Mouse (Mus musculus) limb, embryonic 13.5 days (tissue): Measurements from ENCODE around the gene Dnm3. TPM values are rescaled to one million over a fixed set of nuclear protein-coding genes. Genes with fewer than 3 reads are reported as not detected.
A peak's percentile ranks its signal among the peaks of the same experiment; 100 is the strongest.

Experiments
- ATAC-seq: fragments of 200-750 bp; cut with Nextera tagmentation; 2 replicates; pipeline ENCODE4 v1.8.0; 2017; ENCODE audit warnings: low read depth, moderate number of reproducible peaks, moderate TSS enrichment; ENCODE audit not compliant: low FRiP score
- H3K27ac ChIP-seq: fragments of 300-500 bp; sonication (generic); 2 replicates; pipeline ENCODE4 v1.5.1; 2015; ENCODE audit warnings: inconsistent platforms, mild to moderate bottlenecking, moderate library complexity
- H3K27me3 ChIP-seq: fragments of 300-500 bp; sonication (generic); 2 replicates; pipeline ENCODE4 v1.6.1; 2015; ENCODE audit warnings: mild to moderate bottlenecking, inconsistent platforms
- H3K36me3 ChIP-seq: fragments of 300-500 bp; sonication (generic); 2 replicates; pipeline ENCODE4 v1.6.1; 2015; ENCODE audit warnings: inconsistent platforms, mild to moderate bottlenecking, moderate library complexity
- H3K4me1 ChIP-seq: fragments of 300-500 bp; sonication (generic); 2 replicates; pipeline ENCODE4 v1.6.1; 2015; ENCODE audit warnings: inconsistent platforms
- H3K4me2 ChIP-seq: fragments of 300-500 bp; sonication (generic); replicated peaks from 2 replicates; pipeline ENCODE4 v1.6.1; 2015; ENCODE audit warnings: inconsistent platforms, mild to moderate bottlenecking, moderate library complexity
- H3K4me3 ChIP-seq: fragments of 300-500 bp; sonication (generic); 2 replicates; pipeline ENCODE4 v1.5.1; 2015; ENCODE audit warnings: moderate library complexity, mild to moderate bottlenecking, inconsistent platforms
- H3K9ac ChIP-seq: fragments of 300-500 bp; sonication (generic); 2 replicates; pipeline ENCODE4 v1.6.1; 2015; ENCODE audit warnings: mild to moderate bottlenecking, inconsistent platforms
- H3K9me3 ChIP-seq: fragments of 300-500 bp; sonication (generic); 2 replicates; pipeline ENCODE4 v1.6.1; 2016; ENCODE audit warnings: inconsistent platforms
- WGBS: fragments of 180-500 bp; shearing (Covaris S2); methylation state at CpG from one replicate; pipeline ENCODE4 v1.1.7; 2015; 5-methylcytosine and 5-hydroxymethylcytosine counted together
- polyA plus RNA-seq: library from polyadenylated mRNA; unstranded; fragments of >200 nt; fragmentation: Nextera tagmentation; extraction: Ambion mirVana; gene quantifications from 2 replicates; pipeline ENCODE4 v1.2.1, GENCODE M21; 2015

Gene Dnm3
- polyA plus RNA-seq, 1 experiment from 2014 or later, result 28.0 TPM

- H3K4me2 ChIP-seq, result no peak overlapping the region
- peak overlapping the region; percentile 56; the same call in 1 of the 2 replicates for H3K27ac ChIP-seq
- H3K4me1 ChIP-seq, result peaks cover 25% of the 10 kb centered on the region
- H3K4me3 ChIP-seq, result no peak overlapping the region
- no peaks in the 10 kb centered on the region for H3K36me3 ChIP-seq
- no peaks in the 10 kb centered on the region for H3K9me3 ChIP-seq
- H3K27me3 ChIP-seq, result no peaks in the 10 kb centered on the region
- peak; percentile 51; the same call in 1 of the 2 replicates for ATAC-seq
- WGBS, result 74% methylated on average over 1 of the region's 1 CpGs
- no peak overlapping the region for H3K9ac ChIP-seq
Measured at GRCm38 (mm10) chr1:162276011-162276410, 201.8 kb downstream of the Dnm3 start.

- Histone ChIP-seq H3K36me3 (no peaks in the 10 kb centered on the region), H3K27ac (no peak overlapping the region), H3K27me3 (no peaks in the 10 kb centered on the region), H3K4me3 (no peak overlapping the region), H3K9me3 (no peaks in the 10 kb centered on the region), H3K4me2 (no peak overlapping the region), H3K4me1 (peaks cover 25% of the 10 kb centered on the region), H3K9ac (no peak overlapping the region)
- no peak for ATAC-seq
- WGBS, result 86% methylated on average over 11 of the region's 11 CpGs
Measured at GRCm38 (mm10) chr1:162274674-162275248, 203.1 kb downstream of the Dnm3 start.

- Histone ChIP-seq H3K27ac (peak overlapping the region; percentile 56), H3K4me3 (no peak overlapping the region), H3K9ac (no peak overlapping the region), H3K9me3 (no peaks in the 10 kb centered on the region), H3K36me3 (no peaks in the 10 kb centered on the region), H3K4me1 (peaks cover 43% of the 10 kb centered on the region), H3K27me3 (no peaks in the 10 kb centered on the region), H3K4me2 (no peak overlapping the region)
- 54% methylated on average over 6 of the region's 6 CpGs for WGBS
- peak; percentile 48; the same call in 1 of the 2 replicates for ATAC-seq
Measured at GRCm38 (mm10) chr1:162256912-162257607, 220.8 kb downstream of the Dnm3 start.

- no peak overlapping the region for H3K9ac ChIP-seq
- peaks cover 43% of the 10 kb centered on the region for H3K4me1 ChIP-seq
- no peaks in the 10 kb centered on the region for H3K27me3 ChIP-seq
- no peak overlapping the region for H3K4me2 ChIP-seq
- H3K27ac ChIP-seq, result peak overlapping the region; percentile 44; the same call in 1 of the 2 replicates
- no peaks in the 10 kb centered on the region for H3K9me3 ChIP-seq
- peak; percentile 58 for ATAC-seq
- H3K36me3 ChIP-seq, result no peaks in the 10 kb centered on the region
- H3K4me3 ChIP-seq, result no peak overlapping the region
- WGBS, result 14% methylated on average over 5 of the region's 5 CpGs
Measured at GRCm38 (mm10) chr1:162254944-162255343, 222.9 kb downstream of the Dnm3 start.

GRCm38 (mm10) chr1:162253971-162254641 lies 223.7 kb downstream of the Dnm3 start:
- Histone ChIP-seq H3K4me2 (no peak overlapping the region), H3K27ac (peak overlapping the region; percentile 81), H3K36me3 (no peaks in the 10 kb centered on the region), H3K4me1 (peaks cover 43% of the 10 kb centered on the region), H3K27me3 (no peaks in the 10 kb centered on the region), H3K9me3 (no peaks in the 10 kb centered on the region), H3K4me3 (no peak overlapping the region), H3K9ac (no peak overlapping the region)
- ATAC-seq, result no peak
- 14% methylated on average over 8 of the region's 8 CpGs for WGBS

GRCm38 (mm10) chr1:162252869-162253268 lies 225.0 kb downstream of the Dnm3 start:
- no peaks in the 10 kb centered on the region for H3K9me3 ChIP-seq
- WGBS, result 53% methylated on average over 2 of the region's 2 CpGs
- H3K4me3 ChIP-seq, result no peak overlapping the region
- H3K9ac ChIP-seq, result no peak overlapping the region
- no peaks in the 10 kb centered on the region for H3K36me3 ChIP-seq
- H3K27me3 ChIP-seq, result no peaks in the 10 kb centered on the region
- H3K4me2 ChIP-seq, result no peak overlapping the region
- H3K27ac ChIP-seq, result peak overlapping the region; percentile 81; the same call in 1 of the 2 replicates
- peaks cover 48% of the 10 kb centered on the region for H3K4me1 ChIP-seq
- no peak for ATAC-seq

- ATAC-seq, result no peak
- Histone ChIP-seq H3K4me2 (no peak overlapping the region), H3K9me3 (no peaks in the 10 kb centered on the region), H3K9ac (no peak overlapping the region), H3K4me1 (peaks cover 31% of the 10 kb centered on the region), H3K4me3 (no peak overlapping the region), H3K27ac (no peak overlapping the region), H3K27me3 (no peaks in the 10 kb centered on the region), H3K36me3 (no peaks in the 10 kb centered on the region)
- WGBS, result 88% methylated on average over 5 of the region's 5 CpGs
Measured at GRCm38 (mm10) chr1:162247216-162247615, 230.6 kb downstream of the Dnm3 start.

- 18% methylated on average over 2 of the region's 2 CpGs for WGBS
- no peak overlapping the region for H3K4me2 ChIP-seq
- H3K4me3 ChIP-seq, result no peak overlapping the region
- H3K27me3 ChIP-seq, result no peaks in the 10 kb centered on the region
- H3K9ac ChIP-seq, result no peak overlapping the region
- H3K36me3 ChIP-seq, result no peaks in the 10 kb centered on the region
- no peaks in the 10 kb centered on the region for H3K9me3 ChIP-seq
- peaks cover 40% of the 10 kb centered on the region for H3K4me1 ChIP-seq
- ATAC-seq, result no peak
- H3K27ac ChIP-seq, result peak overlapping the region; percentile 83
Measured at GRCm38 (mm10) chr1:162243651-162243990, 234.2 kb downstream of the Dnm3 start.

- Histone ChIP-seq H3K4me1 (peaks cover 38% of the 10 kb centered on the region), H3K4me2 (no peak overlapping the region), H3K9me3 (no peaks in the 10 kb centered on the region), H3K27ac (peak overlapping the region; percentile 83), H3K4me3 (no peak overlapping the region), H3K36me3 (no peaks in the 10 kb centered on the region), H3K27me3 (no peaks in the 10 kb centered on the region), H3K9ac (no peak overlapping the region)
- 27% methylated on average over 7 of the region's 7 CpGs for WGBS
- ATAC-seq, result peak; percentile 77
Measured at GRCm38 (mm10) chr1:162242980-162243650, 234.7 kb downstream of the Dnm3 start.

GRCm38 (mm10) chr1:162240720-162241119 lies 237.1 kb downstream of the Dnm3 start:
- ATAC-seq, result no peak
- Histone ChIP-seq H3K4me3 (no peak overlapping the region), H3K36me3 (no peaks in the 10 kb centered on the region), H3K4me2 (no peak overlapping the region), H3K27me3 (no peaks in the 10 kb centered on the region), H3K9ac (no peak overlapping the region), H3K9me3 (no peaks in the 10 kb centered on the region), H3K4me1 (peaks cover 45% of the 10 kb centered on the region), H3K27ac (peak overlapping the region; percentile 28; the same call in 1 of the 2 replicates)
- 83% methylated on average over 4 of the region's 4 CpGs for WGBS

GRCm38 (mm10) chr1:162238646-162239045 lies 239.2 kb downstream of the Dnm3 start:
- WGBS, result 19% methylated on average over 3 of the region's 3 CpGs
- Histone ChIP-seq H3K27me3 (no peaks in the 10 kb centered on the region), H3K9me3 (no peaks in the 10 kb centered on the region), H3K27ac (peak overlapping the region; percentile 79; the same call in 1 of the 2 replicates), H3K4me3 (no peak overlapping the region), H3K9ac (no peak overlapping the region), H3K4me2 (no peak overlapping the region), H3K36me3 (no peaks in the 10 kb centered on the region), H3K4me1 (peaks cover 37% of the 10 kb centered on the region)
- ATAC-seq, result no peak

GRCm38 (mm10) chr1:162236624-162237159 lies 241.1 kb downstream of the Dnm3 start:
- H3K4me1 ChIP-seq, result peaks cover 28% of the 10 kb centered on the region
- no peak for ATAC-seq
- 72% methylated on average over 7 of the region's 7 CpGs for WGBS
- H3K9ac ChIP-seq, result no peak overlapping the region
- H3K4me2 ChIP-seq, result no peak overlapping the region
- no peaks in the 10 kb centered on the region for H3K9me3 ChIP-seq
- H3K27me3 ChIP-seq, result no peaks in the 10 kb centered on the region
- H3K27ac ChIP-seq, result no peak overlapping the region
- H3K4me3 ChIP-seq, result no peak overlapping the region
- no peaks in the 10 kb centered on the region for H3K36me3 ChIP-seq
